Mouse (Mus musculus) heart, adult 2 months (tissue): ENCODE measurements around the gene Tekt2. TPM values are rescaled to one million over a fixed set of nuclear protein-coding genes. Genes with fewer than 3 reads are reported as not detected.
A peak's percentile ranks its signal among the peaks of the same experiment; 100 is the strongest.

Experiments used
- DNase-seq, 2 experiments: peaks; one replicate each; pipeline ENCODE4 v3.0.0; 2021
- H3K27ac ChIP-seq: fragments of 200-600 bp; 2 replicates; pipeline ENCODE4 v1.8.1; 2022
- H3K27me3 ChIP-seq: fragments of 200-500 bp; 2 replicates; pipeline ENCODE4 v1.6.1; 2012; ENCODE audit warnings: mild to moderate bottlenecking, low read length, inconsistent platforms, mixed read lengths; ENCODE audit not compliant: control insufficient read depth, insufficient read depth
- H3K36me3 ChIP-seq: fragments of 200-500 bp; 2 replicates; pipeline ENCODE4 v1.6.1; 2012; ENCODE audit warnings: low read length, inconsistent platforms; ENCODE audit not compliant: control insufficient read depth, insufficient read depth
- H3K4me1 ChIP-seq: fragments of 200-500 bp; 2 replicates; pipeline ENCODE4 v1.6.1; 2011; ENCODE audit warnings: low read length; ENCODE audit not compliant: control insufficient read depth, insufficient read depth
- H3K4me3 ChIP-seq: fragments of 200-600 bp; 2 replicates; pipeline ENCODE4 v1.8.1; 2022
- H3K79me2 ChIP-seq: fragments of 200-500 bp; replicated peaks from 2 replicates; pipeline ENCODE4 v1.6.1; 2012; ENCODE audit warnings: mild to moderate bottlenecking, inconsistent platforms, low read length, moderate library complexity, mixed read lengths; ENCODE audit not compliant: control insufficient read depth, insufficient read depth
- H3K9ac ChIP-seq: fragments of 200-500 bp; 2 replicates; pipeline ENCODE4 v1.6.1; 2012; ENCODE audit warnings: low read depth, mild to moderate bottlenecking, control low read depth, inconsistent platforms, low read length, mixed read lengths
- CTCF ChIP-seq: fragments of 200-600 bp; IDR thresholded peaks from 2 replicates; pipeline ENCODE4 v1.8.1; 2022; ENCODE audit warnings: antibody characterized with exemption, mild to moderate bottlenecking, moderate library complexity
- EP300 ChIP-seq: fragments of 200-500 bp; IDR thresholded peaks from 2 replicates; pipeline ENCODE4 v1.6.1; 2011; ENCODE audit warnings: low read depth, low read length, control low read depth; ENCODE audit not compliant: insufficient read depth
- POLR2A ChIP-seq: fragments of 200-500 bp; IDR thresholded peaks from 2 replicates; pipeline ENCODE4 v1.6.1; 2011; ENCODE audit warnings: mild to moderate bottlenecking, low read depth, low read length, control low read depth; ENCODE audit not compliant: insufficient read depth
- WGBS: fragments of 180-500 bp; shearing (Covaris S2); methylation state at CpG from one replicate; pipeline ENCODE4 v1.1.7; 2018; 5-methylcytosine and 5-hydroxymethylcytosine counted together
- intact Hi-C: fragments of 180-260 bp; cut with DNase I; formaldehyde crosslinking; loops from one replicate; pipeline ENCODE4 v1.15.1; 2025
- polyA plus RNA-seq: library from polyadenylated mRNA; depleted of rRNA; stranded (reverse); fragments of >200 nt; gene quantifications from 2 replicates; pipeline ENCODE4 v1.2.3, GENCODE M21; 2012
- total RNA-seq, 2 experiments: library from RNA; stranded (reverse); gene quantifications; 2 replicates each; pipeline ENCODE4 v1.2.3; 2021

Tekt2 gene
- total and polyA plus RNA-seq, 3 experiments, result 0.37 to 1.5 (median 0.39) TPM

DNA sequence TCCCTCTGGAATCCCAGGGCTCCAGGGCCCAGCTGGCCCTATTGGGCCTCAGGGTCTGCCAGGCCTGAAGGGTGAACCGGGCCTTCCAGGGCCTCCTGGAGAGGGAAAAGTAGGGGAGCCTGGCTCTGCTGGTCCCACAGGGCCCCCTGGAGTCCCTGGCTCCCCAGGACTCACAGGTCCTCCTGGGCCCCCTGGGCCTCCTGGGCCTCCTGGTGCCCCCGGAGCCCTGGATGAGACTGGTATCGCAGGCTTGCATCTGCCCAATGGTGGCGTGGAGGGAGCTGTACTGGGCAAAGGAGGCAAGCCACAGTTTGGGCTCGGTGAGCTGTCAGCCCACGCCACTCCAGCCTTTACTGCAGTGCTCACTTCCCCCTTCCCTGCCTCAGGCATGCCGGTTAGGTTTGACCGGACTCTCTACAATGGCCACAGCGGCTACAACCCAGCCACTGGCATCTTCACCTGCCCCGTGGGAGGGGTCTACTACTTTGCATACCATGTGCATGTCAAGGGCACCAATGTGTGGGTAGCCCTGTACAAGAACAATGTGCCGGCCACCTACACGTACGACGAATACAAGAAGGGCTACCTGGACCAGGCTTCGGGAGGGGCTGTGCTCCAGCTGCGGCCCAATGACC is 13.8 kb downstream of the Tekt2 start:
- Histone ChIP-seq H3K9ac (no peak overlapping the region), H3K27ac (no peak overlapping the region), H3K4me3 (no peak overlapping the region), H3K4me1 (no peaks in the 10 kb centered on the region), H3K36me3 (no peaks in the 10 kb centered on the region), H3K79me2 (no peaks in the 10 kb centered on the region), H3K27me3 (no peaks in the 10 kb centered on the region)
- DNase-seq, result no peak
- intact Hi-C loops, result loop anchor here (5.0 kb wide), 1 partner anchor 224 kb away; no protein-coding TSS in a partner anchor
- no peak for TF ChIP-seq EP300
- no peak for TF ChIP-seq CTCF
- TF ChIP-seq POLR2A, result no peak
- WGBS, result 94% methylated on average over 16 of the region's 16 CpGs

- Histone ChIP-seq H3K79me2 (no peaks in the 10 kb centered on the region), H3K27me3 (no peaks in the 10 kb centered on the region), H3K4me1 (no peaks in the 10 kb centered on the region), H3K27ac (no peak overlapping the region), H3K4me3 (no peak overlapping the region), H3K9ac (no peak overlapping the region), H3K36me3 (no peaks in the 10 kb centered on the region)
- no peak for TF ChIP-seq EP300
- TF ChIP-seq CTCF, result no peak
- no peak for TF ChIP-seq POLR2A
- intact Hi-C loops, result loop anchor here (1.0 to 5.0 kb wide), 3 partner anchors 83 to 223 kb away; no protein-coding TSS in a partner anchor
- 77% methylated on average over 7 of the region's 7 CpGs for WGBS
- no peak for DNase-seq
Observed at GRCm38 (mm10) chr4:126310344-126310743, 15.1 kb downstream of the Tekt2 start.

DNA sequence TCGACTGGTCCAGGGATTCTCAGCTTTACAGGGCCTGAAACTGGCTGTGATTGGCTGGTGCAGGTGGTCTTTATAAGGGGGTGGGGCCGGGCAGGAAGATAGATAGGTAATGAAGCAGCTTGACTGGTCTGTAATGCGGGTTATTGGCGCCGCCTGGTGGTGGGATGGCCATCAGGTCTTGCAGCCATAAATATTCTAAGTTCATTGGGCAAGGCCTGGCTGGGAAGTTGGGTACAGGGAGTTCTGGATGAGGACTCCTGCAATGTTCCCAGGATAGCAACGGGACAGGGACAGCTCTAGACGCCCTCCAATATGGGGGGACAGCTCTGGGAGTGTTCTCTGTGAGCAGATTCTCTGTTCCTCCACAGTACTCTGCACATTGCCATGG is 15.6 kb downstream of the Tekt2 start:
- Histone ChIP-seq H3K27me3 (no peaks in the 10 kb centered on the region), H3K4me3 (no peak overlapping the region), H3K9ac (no peak overlapping the region), H3K27ac (no peak overlapping the region), H3K4me1 (no peaks in the 10 kb centered on the region), H3K79me2 (no peaks in the 10 kb centered on the region), H3K36me3 (no peaks in the 10 kb centered on the region)
- peak; percentile 75 for TF ChIP-seq CTCF
- TF ChIP-seq POLR2A, result no peak
- TF ChIP-seq EP300, result peak; percentile 68; the same call in 1 of the 2 replicates
- WGBS, result 2% methylated on average over 7 of the region's 7 CpGs
- DNase-seq, result peak; percentile 84 to 88
- intact Hi-C loops, result loop anchor here (1.0 to 5.0 kb wide), 4 partner anchors 32 to 223 kb away; no protein-coding TSS in a partner anchor

DNA sequence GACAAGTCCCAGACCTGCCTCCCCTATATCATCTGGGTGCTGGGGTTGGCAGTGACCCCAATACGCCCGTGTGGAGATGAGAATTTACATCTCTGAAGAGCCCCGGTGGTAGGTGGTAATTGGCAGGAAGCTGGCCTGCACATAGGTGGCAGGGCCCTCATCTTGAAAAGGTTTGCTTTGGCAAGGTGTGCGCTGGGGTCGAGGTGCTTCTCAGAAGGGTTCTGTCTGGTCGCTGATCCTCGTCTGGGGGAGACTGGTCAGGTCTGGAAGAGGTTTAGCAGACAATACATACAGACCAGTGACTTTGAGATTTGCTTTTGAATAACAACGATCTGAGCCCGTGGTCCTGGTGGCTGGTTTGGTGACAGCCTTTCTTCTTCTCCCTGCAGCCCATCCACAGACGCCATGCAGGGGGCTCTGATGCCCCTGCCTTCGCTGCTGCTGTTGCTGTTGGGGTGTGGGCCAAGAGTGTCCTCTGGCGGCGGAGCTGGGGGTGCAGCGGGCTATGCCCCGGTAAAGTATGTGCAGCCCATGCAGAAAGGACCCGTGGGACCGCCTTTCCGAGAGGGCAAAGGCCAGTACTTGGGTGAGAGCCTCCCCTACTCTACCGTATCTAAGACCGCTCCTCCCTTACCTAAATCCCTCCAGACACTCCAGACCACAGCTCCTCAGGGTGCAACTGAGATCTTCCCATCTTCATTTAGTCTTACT is 16.1 kb downstream of the Tekt2 start:
- no peaks in the 10 kb centered on the region for H3K36me3 ChIP-seq
- WGBS, result 19% methylated on average over 20 of the region's 20 CpGs
- H3K27me3 ChIP-seq, result no peaks in the 10 kb centered on the region
- H3K27ac ChIP-seq, result no peak overlapping the region
- TF ChIP-seq CTCF (no peak), POLR2A (no peak), EP300 (no peak)
- DNase-seq, result no peak
- H3K9ac ChIP-seq, result no peak overlapping the region
- H3K79me2 ChIP-seq, result no peaks in the 10 kb centered on the region
- intact Hi-C loops, result loop anchor here (1.0 kb wide), 1 partner anchor 31 kb away; no protein-coding TSS in a partner anchor
- H3K4me1 ChIP-seq, result no peaks in the 10 kb centered on the region
- H3K4me3 ChIP-seq, result no peak overlapping the region

DNA sequence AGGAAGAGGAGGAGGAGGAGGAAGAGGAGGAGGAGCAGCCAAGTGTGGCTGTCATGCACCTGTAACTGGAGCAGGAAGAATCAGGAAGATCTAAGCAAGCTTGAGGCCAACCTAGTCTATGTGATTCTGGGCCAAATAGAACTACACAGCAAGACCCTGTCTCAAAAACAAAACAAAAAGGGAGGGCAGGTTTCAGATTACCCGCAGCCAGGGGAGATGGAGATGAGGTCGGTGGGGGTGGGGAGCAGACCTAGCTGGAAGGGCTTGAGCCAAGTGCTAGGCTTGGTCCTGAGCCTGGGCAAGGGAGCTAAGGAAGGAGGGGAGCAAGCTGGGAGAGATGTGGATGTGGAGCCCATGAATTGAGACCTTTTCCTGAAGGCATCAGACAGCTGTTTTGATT is 18.7 kb downstream of the Tekt2 start:
- intact Hi-C loops, result loop anchor here (1.0 kb wide), 1 partner anchor 125 kb away; no protein-coding TSS in a partner anchor
- Histone ChIP-seq H3K79me2 (no peaks in the 10 kb centered on the region), H3K4me3 (no peak overlapping the region), H3K27ac (no peak overlapping the region), H3K4me1 (no peaks in the 10 kb centered on the region), H3K27me3 (peaks cover 3% of the 10 kb centered on the region; the same call in 1 of the 2 replicates), H3K36me3 (no peaks in the 10 kb centered on the region), H3K9ac (no peak overlapping the region)
- TF ChIP-seq CTCF (no peak), EP300 (no peak), POLR2A (no peak)
- no peak for DNase-seq
- WGBS, result 29% methylated on average over 2 of the region's 2 CpGs

GRCm38 (mm10) chr4:126306058-126306457 is 19.4 kb downstream of the Tekt2 start:
- H3K9ac ChIP-seq, result no peak overlapping the region
- intact Hi-C loops, result no loop called here
- no peak overlapping the region for H3K27ac ChIP-seq
- no peak for DNase-seq
- no peak overlapping the region for H3K4me3 ChIP-seq
- WGBS, result 88% methylated on average over 6 of the region's 6 CpGs
- H3K4me1 ChIP-seq, result no peaks in the 10 kb centered on the region
- H3K79me2 ChIP-seq, result no peaks in the 10 kb centered on the region
- no peaks in the 10 kb centered on the region for H3K36me3 ChIP-seq
- peaks cover 6% of the 10 kb centered on the region for H3K27me3 ChIP-seq
- TF ChIP-seq EP300 (no peak), CTCF (peak; percentile 24; the same call in 1 of the 2 replicates)
